Mouse (Mus musculus) liver, embryonic 14.5 days (tissue): Measurements from ENCODE around the gene Slc24a2.

Experiments used
- CTCF ChIP-seq: IDR thresholded peaks from 2 replicates; pipeline ENCODE4 v1.5.1; 2016; ENCODE audit warnings: antibody characterized with exemption, low read depth, control low read depth
- EP300 ChIP-seq: IDR thresholded peaks from 2 replicates; pipeline ENCODE4 v1.6.1; 2016; ENCODE audit warnings: antibody characterized with exemption, low read depth

- no peak for TF ChIP-seq CTCF
- TF ChIP-seq EP300 = no peak
Observed at GRCm38 (mm10) chr4:86936706-86937105, 293.6 kb downstream of the Slc24a2 start.
